16 mouse cellular contexts compared by ENCODE assay signal in genomic region chr2:171586217-171586852, GRCm38 (mm10).
DNase-seq lines count a peak whose midpoint lies in the region; ATAC-seq and TF ChIP-seq lines count a peak whose summit lies in the region.
"Had no signal": no experiment of that assay in that cellular context is flagged by ENCODE, and none has a peak within 500 bp of the region (broad histone marks: within the 10 kb centered on the region; RNA-seq: fewer than 3 reads in every experiment).

No protein-coding gene starts in this region.

- no peaks in the 10 kb centered on the region for H3K36me3 ChIP-seq in forebrain, postnatal 0 days (ENCODE audit: insufficient read depth)
- H3K36me3 ChIP-seq in hindbrain, embryonic 16.5 days (ENCODE audit: control insufficient read depth, insufficient read depth, low read length): no peaks in the 10 kb centered on the region
- H3K36me3 ChIP-seq: embryonic facial prominence, embryonic 13.5 days; forebrain, embryonic 12.5 days; heart, embryonic 15.5 days; hindbrain, embryonic 13.5 days; neural tube, embryonic 15.5 days had no signal

- H3K4me2 ChIP-seq in forebrain, postnatal 0 days (ENCODE audit: low read depth): no peak overlapping the region
- H3K4me2 ChIP-seq in hindbrain, embryonic 16.5 days (ENCODE audit: low read length): no peak overlapping the region
- H3K4me2 ChIP-seq: embryonic facial prominence, embryonic 13.5 days; forebrain, embryonic 12.5 days; heart, embryonic 15.5 days; hindbrain, embryonic 13.5 days; liver, embryonic 11.5 days; neural tube, embryonic 15.5 days had no signal

- no peaks in the 10 kb centered on the region for H3K27me3 ChIP-seq in forebrain, postnatal 0 days (ENCODE audit: insufficient read depth, low read length)
- no peaks in the 10 kb centered on the region for H3K27me3 ChIP-seq in hindbrain, embryonic 16.5 days (replicated peaks; ENCODE audit: control insufficient read depth, insufficient read depth, low read length)
- H3K27me3 ChIP-seq: embryonic facial prominence, embryonic 13.5 days; heart, embryonic 15.5 days; hindbrain, embryonic 13.5 days; neural tube, embryonic 15.5 days had no signal

- TF ChIP-seq POLR2A in lung, adult 2 months (IDR thresholded peaks at IDR 0.05; ENCODE audit: borderline replicate concordance, extremely low read depth, low read depth, low read length): no peak

- 82% methylated on average over 6 of the region's 6 CpGs for WGBS in lung, adult 2 months
- WGBS in forebrain, postnatal 0 days: 92% methylated on average over 6 of the region's 6 CpGs
- 87% methylated on average over 6 of the region's 6 CpGs for WGBS in hindbrain, embryonic 16.5 days

- peak; percentile 5 to 66 for DNase-seq in frontal cortex, adult 2 months (ENCODE audit: extremely low spot score in 1 of 2, low spot score in 1 of 2)
- no peak for DNase-seq in frontal cortex, postnatal 25 days (ENCODE audit: low spot score in 2 of 2)
- peak; percentile 12 for DNase-seq in lung, postnatal 36 days
- no peak for DNase-seq in lung, adult 2 months
- DNase-seq in kidney, postnatal 14 days: peak; percentile 17
- peak; percentile 63 to 68 for DNase-seq in right cerebral cortex, postnatal 10 days (ENCODE audit: low spot score in 2 of 2)
- no peak for DNase-seq in forebrain, postnatal 0 days
- DNase-seq: cerebellum, postnatal 10 days; thymus, postnatal 14 days had no signal

- H3K4me1 ChIP-seq in lung, adult 2 months (ENCODE audit: control insufficient read depth, insufficient read depth, low read length): no peaks in the 10 kb centered on the region
- H3K4me1 ChIP-seq in forebrain, postnatal 0 days (ENCODE audit: insufficient read depth): no peaks in the 10 kb centered on the region; the same call in 1 of the 2 replicates
- peaks cover 8% of the 10 kb centered on the region; the same call in 1 of the 2 replicates for H3K4me1 ChIP-seq in hindbrain, embryonic 16.5 days (ENCODE audit: control insufficient read depth, insufficient read depth, low read depth, low read length)
- H3K4me1 ChIP-seq: heart, embryonic 15.5 days had no signal

- no peak for ATAC-seq in forebrain, postnatal 0 days
- ATAC-seq in hindbrain, embryonic 16.5 days: no peak

- H3K9ac ChIP-seq in forebrain, postnatal 0 days: no peak overlapping the region
- no peak overlapping the region for H3K9ac ChIP-seq in hindbrain, embryonic 16.5 days (ENCODE audit: low read depth, low read length)
- H3K9ac ChIP-seq: embryonic facial prominence, embryonic 13.5 days; forebrain, embryonic 12.5 days; heart, embryonic 15.5 days; hindbrain, embryonic 13.5 days; neural tube, embryonic 15.5 days had no signal

- H3K9me3 ChIP-seq in forebrain, postnatal 0 days (ENCODE audit: low read length): no peaks in the 10 kb centered on the region
- no peaks in the 10 kb centered on the region for H3K9me3 ChIP-seq in hindbrain, embryonic 16.5 days (ENCODE audit: control insufficient read depth, low read length)
- H3K9me3 ChIP-seq: embryonic facial prominence, embryonic 13.5 days; forebrain, embryonic 12.5 days; heart, embryonic 15.5 days; hindbrain, embryonic 13.5 days; neural tube, embryonic 15.5 days had no signal

- no peak overlapping the region for H3K4me3 ChIP-seq in lung, adult 2 months (replicated peaks; ENCODE audit: extremely low read depth, low read depth, low read length)
- H3K4me3 ChIP-seq in forebrain, postnatal 0 days (ENCODE audit: low read depth, low read length): no peak overlapping the region
- H3K4me3 ChIP-seq in hindbrain, embryonic 16.5 days (ENCODE audit: low read length): no peak overlapping the region
- H3K4me3 ChIP-seq: embryonic facial prominence, embryonic 13.5 days; forebrain, embryonic 12.5 days; heart, embryonic 15.5 days; hindbrain, embryonic 13.5 days; neural tube, embryonic 15.5 days had no signal

- no peak overlapping the region for H3K27ac ChIP-seq in forebrain, postnatal 0 days (ENCODE audit: low read depth, low read length)
- no peak overlapping the region for H3K27ac ChIP-seq in hindbrain, embryonic 16.5 days (ENCODE audit: low read depth, low read length)
- H3K27ac ChIP-seq: embryonic facial prominence, embryonic 13.5 days; forebrain, embryonic 12.5 days; heart, embryonic 15.5 days; hindbrain, embryonic 13.5 days; neural tube, embryonic 15.5 days had no signal

- TF ChIP-seq CTCF in lung, adult 2 months (IDR thresholded peaks at IDR 0.05; ENCODE audit: insufficient read depth, low read length): no peak
- no peak for TF ChIP-seq CTCF in forebrain, postnatal 0 days (IDR thresholded peaks at IDR 0.05; ENCODE audit: low read depth)

Comparison
In these comparisons a context has a peak if more than half of its experiments do, and no peak if none do; other contexts are left out.
1. DNase-seq: peak in frontal cortex, adult 2 months (2 of 2), lung, postnatal 36 days (single experiment), kidney, postnatal 14 days (single experiment) and right cerebral cortex, postnatal 10 days (2 of 2); none in frontal cortex, postnatal 25 days (0 of 2), lung, adult 2 months (single experiment) and forebrain, postnatal 0 days (single experiment).